Mouse (Mus musculus) frontal cortex, adult (tissue): ENCODE data around the gene Gorab.

Experiments used
- ATAC-seq: cut with Nextera tagmentation; 2 replicates; pipeline ENCODE4 v1.9.2; 2017; ENCODE audit warnings: mild to moderate bottlenecking, moderate library complexity, mixed read lengths; ENCODE audit not compliant: low TSS enrichment

Gene Gorab

DNA sequence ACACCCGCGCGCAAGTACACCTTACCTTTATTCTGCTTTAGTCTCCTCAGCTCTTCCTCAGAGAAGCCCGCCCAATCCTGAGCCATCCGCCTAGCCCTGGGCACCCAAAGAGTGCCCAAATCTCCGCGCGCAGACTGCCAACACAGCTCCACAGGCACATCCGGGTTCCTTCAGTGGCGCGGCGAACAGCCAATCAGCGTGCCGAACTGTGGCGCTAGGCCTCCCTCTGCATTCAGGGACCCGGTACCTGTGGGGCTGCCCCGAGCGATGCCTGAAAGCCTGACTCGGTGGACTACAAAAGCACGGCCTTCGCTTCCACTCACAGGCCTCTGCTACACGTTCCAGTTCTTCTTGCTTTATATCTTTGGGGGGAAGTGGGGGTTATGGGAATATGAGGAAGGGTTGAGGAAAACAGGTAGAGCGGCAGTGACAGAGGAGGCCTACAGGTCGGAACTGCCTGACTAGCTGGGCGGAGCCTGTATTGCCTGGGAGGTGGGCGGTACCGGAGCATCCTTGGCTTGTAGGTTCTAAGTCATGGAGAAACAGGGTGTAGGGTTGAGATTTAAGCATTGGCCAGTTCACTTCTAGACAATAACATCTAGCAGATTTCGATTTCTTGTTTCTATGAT lies at the start of gene Gorab:
TSS of gene Gorab (minus strand) at position 172 of the 629 bp plus-strand sequence.
- ATAC-seq = peak; percentile 100

DNA sequence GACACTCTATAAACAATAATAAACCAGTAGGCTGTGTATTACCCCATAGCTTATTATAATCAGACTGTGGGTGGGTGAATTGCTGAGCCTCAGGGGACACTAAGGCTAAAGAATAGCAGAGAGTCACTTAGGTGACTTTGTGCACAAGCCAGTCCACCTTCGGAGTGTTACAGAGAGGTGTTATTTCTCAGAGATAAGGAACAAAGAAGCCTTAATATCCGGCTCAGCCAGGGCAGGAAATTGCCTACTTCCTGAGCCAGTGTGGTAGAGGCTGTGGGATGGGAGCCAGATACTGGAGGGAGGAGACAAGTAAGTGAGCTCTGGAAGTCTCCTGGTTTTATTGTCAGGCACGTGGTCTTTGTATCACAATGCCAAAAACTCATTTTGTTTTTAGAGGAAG lies 40.4 kb upstream of the Gorab start:
- ATAC-seq = no peak

DNA sequence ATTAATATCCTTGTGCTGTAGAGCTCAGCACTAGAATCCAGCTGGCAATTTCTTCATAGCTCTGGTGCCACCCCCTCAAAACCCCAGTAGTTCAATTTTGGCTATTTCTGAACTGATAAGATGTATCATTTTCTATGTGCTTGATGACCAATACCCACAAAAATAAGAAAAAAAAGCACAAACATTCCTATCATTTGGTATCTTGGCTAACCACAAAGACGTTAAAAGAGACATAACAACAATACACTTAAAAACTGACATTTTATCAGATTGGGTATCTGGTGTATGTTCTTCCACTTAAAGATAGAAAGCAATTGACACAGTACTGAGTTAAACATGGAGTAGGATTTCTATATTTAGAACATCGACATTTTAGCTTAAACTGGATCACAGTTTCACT lies 35.5 kb upstream of the Gorab start:
- no peak for ATAC-seq

DNA sequence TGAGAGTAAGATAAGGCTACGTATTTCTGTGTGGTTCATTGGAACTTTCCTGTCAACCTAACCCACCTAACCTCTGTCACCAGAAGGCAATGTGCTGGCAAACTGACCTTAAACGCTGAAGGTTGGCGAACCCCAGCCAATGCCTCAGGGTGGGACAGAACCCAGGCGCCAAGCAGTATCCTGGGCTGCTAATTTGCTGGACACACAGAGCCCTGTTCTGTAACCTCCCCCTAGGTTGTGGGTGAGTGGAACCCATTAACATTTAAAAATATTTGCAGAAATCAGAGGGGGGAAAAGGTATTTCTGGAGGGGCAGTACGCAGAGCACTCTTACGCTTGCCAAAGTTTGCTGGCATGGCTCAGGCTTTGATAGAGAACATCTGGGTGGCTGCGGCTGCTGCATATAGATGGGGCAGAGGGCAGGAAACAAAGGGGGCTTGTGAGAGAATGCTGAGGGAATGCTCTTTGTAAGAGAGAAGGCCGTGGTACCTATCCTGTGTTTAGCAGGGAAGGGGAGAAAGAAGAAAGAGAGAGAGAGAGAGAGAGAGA lies 20.1 kb upstream of the Gorab start:
- no peak for ATAC-seq

DNA sequence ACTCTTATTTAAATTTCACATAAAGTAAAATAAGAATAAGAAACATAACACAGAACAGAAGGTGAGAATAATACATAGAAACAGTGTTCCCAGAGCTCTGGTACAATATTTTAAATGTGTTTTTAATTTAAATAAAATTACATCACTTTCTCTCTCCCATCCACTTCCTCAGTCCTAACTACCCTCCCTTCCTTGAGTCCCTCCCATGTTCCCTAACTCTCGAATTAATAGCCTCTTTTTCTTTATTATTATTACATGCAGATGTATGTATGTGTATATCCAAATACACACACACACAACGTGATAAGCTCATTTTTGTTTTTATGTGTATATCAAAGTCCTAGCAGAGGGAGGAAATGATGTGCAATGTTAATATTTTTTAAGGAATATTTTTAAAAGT lies 13.7 kb upstream of the Gorab start:
- no peak for ATAC-seq

DNA sequence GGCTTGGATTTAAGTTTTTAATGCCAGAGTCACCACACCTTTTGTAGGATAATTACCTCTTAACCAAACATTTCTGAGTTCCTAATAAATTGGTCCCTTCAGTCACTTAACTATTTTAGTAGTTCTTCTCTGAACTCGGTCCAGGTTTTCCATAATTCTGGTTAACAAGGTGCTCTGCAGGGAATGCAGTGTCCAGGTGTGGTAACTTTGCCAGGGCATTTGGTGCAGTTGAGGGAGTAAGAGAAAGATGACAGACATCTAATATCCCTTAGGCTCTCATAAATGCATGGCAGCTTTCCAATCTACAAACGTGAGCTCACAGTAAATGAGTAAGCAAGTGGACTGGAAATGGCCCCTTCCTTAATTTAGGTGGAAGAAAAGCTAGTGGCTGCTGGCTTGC lies 10.7 kb upstream of the Gorab start:
- no peak for ATAC-seq

DNA sequence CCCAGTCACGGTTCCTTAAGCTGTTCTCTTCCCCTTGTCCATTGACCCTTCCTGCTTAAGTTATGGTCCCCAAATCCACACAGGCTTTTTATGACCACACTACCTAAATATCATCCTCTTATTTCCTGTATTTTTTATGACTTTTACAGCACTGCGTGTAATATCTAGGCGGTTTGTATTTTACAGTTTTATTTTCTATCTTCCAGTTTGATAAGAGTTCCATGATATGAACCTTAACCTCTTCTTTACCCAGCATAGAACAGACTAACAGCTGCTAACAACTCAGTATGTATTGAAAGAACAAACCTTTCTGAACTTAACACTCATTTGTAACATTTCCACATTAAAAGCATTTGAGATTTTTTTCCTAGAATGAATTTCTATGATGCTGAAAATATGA lies 2.7 kb upstream of the Gorab start:
- no peak for ATAC-seq

DNA sequence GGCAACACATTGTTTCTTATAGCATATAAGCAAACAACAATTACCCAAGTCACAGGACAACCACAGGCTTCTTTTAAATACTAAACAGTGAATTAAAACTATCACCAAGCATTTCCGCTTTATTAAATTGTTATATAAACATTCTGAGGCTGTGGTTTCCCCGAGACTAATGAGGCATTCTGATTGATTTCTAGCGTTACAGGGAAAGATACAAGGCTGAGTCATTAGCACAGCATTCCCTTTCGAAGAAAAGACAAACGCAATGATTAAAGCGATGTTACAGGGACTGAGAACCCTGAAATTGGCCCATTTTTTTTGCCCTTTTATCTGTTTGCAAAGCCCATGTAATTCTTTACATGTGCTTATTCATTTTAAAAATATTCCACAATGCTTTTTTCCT lies 12.1 kb downstream of the Gorab start:
- ATAC-seq = no peak

DNA sequence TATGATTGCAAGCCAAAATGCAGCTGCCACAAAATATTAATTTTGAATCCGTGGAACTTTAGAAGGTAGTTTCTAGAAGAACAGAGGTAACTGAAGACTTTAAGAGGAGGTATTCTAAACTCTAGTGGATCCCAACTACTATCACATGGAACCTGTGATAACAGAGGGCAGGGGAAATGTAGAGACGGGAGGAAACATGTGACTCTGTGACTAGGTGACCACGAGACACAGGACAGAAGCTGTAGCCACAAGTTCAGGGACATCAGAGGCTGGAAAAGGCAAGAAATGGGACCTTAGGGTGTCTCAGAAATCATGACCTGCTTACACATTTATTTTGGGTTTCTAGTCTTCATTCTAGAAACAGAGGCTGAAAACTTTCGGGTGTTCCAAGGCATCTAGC lies 13.4 kb downstream of the Gorab start:
- no peak for ATAC-seq

DNA sequence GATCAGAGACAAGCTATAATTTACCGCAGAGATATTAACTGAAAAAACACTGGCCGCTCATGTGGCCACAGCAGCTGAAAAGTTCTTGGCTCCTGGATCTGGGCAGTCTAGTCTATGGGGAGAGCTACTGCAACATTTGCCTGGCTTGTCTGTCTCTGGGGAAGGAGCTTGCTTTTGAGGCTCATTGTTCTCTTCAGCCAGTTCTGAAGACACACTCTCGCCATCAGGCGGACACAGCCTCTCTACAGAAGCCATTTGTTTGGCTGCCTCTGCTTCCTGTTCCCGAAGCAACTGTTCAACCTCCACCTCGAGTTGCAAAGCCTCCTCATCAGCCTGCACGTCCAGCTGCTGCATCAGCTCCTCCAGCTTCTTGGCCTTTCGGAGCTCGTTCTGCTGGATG lies 17.3 kb downstream of the Gorab start:
- no peak for ATAC-seq

DNA sequence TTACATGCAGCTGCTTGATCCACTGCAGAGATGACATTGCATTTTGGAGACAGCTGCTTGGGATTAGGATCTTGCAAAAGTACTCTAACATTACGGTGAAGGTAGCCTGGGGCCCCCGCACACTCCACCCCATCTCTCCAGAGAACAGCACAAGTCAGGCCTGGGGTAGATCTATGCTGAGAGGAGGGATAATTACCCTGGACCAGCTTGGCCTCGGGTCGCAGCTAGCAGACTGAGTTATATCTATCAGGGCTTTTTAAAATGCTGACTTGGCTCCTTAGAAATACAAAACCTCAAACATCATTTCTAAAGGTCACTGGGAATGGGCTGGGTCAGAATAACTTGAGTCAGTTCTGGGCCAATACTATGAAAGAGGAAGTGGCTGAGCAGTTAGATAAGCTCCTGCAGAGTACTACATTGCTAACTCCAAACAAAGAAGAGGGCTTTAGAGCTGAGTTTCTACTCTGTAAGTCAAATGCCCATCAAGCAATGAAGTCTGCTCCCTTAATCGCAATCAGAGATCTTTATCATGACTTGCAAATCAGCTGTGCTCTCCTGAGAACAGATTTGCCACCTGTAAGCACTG lies 19.9 kb downstream of the Gorab start:
- no peak; the same call in 1 of the 2 replicates for ATAC-seq

DNA sequence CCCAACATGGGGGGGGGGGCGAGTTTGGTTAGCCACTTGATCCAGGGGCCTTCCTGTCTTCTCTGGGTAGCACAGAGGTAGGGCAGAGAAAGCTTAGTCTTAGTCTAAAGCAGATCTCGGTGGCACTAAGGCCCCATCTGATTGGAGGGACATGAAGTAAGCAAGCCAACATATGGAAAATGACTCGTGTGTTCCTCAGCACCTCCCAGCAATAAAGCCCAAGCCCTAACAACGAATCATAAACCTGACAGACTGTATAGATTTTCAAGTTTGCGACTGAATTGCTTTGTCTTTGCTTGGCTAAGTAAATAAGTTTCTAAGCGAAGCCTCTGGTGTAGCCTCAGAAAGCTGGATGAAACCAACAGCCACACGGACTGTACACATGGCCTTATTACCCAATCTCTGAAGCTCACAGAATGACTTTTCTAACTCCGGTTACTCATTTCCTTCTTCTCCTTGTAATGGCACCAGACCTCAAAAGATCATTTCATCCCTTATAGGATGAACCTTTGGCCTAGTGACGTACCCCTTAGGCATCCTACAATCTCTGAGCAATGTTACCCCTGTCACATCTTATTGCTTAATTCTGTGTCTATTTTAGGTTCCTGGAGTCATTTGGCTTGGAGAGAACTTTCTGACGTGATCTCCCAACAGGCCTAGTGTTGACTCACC lies 21.3 kb downstream of the Gorab start:
- no peak for ATAC-seq

DNA sequence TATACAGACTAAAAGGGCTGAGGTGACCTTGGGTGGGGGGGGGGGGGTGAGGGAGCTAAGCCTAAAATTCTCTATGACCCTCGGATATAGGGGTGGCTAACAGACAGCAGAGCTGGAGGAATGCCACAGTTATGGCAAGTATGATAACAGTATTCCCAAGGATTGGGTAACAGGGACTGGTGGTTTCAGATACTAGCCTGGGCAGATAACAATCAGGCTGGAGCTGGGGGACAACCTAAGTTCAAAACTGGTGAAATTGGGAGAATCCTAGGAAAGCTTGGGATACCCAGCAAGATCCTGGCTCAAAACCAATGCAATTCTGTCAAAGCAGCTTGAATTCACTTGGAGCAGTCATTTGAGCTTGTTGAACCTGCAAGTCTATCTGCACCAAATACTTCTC lies 22.9 kb downstream of the Gorab start:
- ATAC-seq = no peak

DNA sequence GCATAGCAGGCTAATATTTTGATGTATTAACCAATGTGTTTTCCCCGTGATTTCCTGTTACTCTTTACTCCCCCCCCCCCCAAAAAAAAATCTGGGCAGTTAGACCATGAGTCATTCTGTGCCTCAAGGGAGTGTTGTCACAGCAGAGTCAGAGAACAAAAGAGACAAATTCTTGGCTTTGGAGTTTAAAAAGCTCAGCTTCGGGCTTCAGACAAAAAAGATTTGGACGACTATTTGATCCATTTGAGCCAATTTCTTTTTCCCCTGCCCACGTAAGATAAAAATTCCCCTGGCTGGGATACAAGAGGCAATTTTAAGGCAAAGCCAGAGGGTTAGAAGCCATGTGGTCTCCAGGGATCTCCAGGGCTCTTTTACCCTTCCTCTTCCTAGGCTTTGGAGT lies 23.4 kb downstream of the Gorab start:
- no peak for ATAC-seq

DNA sequence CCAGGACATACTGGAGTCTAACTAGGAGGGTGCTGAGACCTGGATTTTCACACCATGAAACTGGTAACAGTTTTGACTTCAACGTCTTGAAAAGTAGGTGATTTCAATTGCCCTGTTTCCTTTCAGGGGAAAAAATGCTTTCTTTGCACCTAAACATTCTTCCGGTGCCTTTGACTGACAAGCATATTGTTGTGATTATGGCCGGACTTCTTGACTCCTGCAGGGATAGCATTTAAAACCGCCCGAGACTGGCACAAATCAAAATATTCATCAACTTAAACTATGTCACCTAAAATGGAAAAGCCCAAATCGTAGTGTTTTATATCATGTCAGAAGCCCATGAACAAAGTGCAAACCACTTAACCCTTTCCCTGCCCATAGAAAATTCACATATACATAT lies 25.5 kb downstream of the Gorab start:
- no peak for ATAC-seq

DNA sequence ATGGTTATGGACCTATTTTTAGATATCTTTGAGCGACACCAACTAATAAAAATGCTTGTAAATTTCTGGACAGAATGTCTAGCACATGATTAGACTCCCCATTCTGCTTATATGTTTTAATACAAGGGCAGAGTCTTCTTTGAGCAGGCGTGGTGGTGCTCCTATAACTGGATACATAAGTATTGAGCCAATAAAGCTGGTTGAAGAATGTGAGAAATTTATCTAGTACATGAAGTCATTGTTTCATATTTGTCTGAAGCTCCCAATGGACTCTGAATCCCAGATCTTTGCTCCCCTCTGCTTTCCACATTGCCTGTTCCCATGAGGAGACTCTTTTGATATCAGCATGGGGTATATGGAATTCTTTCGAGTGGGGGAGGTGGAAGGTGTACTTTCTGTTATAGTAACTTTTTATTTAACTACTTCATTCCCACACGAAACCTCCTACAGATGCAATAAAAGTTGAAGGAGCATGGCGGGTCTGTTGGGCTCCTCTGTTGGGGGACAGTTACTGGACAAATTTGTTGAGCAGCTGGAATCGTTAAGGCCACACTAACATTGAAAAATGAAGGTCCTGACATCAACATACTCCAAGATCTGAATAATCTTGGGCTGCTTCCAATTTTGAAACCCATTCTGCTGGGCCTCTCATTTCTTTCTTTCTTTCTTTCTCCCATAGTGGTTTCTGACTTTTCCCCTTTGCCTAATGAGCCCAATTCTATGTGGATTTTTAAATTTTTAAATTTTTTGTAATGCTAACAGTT lies 26.5 kb downstream of the Gorab start:
- ATAC-seq = no peak

DNA sequence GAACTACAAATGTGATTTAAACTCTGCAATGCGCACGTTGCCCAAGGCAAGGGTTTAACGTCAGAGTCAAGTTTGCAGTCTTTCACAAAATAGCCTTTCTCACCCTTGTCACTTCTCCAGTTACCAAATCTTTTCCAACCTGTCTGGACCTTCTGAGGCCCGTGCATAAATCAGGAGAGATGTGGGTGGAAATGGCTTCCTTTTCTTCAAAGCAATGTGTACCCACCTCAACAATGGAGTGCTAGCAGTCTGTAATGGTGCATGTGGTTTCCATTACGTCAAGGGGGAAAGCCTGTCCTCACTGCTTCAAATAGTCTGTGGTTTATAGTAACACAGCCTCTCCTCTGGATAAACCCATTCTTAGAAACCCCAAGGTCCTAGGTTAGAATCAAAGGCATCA lies 29.0 kb downstream of the Gorab start:
- ATAC-seq = no peak

DNA sequence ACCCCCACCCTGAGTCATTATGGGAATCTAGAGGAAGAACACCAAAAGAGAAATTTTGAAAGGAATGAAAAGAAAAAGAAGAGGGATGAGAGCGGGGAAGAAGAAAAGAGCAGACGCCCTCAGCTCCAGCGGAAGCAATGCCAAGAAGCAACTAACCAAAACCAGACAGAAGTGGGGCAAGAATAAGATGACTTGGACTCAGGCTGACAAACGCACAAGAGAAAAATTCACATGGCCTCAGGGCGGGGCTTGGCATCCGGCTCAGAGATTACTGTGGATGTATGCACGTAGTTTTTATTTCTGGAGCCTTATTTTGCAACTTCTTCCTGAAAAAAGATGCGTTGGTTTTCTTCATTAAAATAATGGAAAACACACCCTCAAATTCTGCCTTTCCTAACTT lies 41.3 kb downstream of the Gorab start:
- peak; percentile 68 for ATAC-seq

DNA sequence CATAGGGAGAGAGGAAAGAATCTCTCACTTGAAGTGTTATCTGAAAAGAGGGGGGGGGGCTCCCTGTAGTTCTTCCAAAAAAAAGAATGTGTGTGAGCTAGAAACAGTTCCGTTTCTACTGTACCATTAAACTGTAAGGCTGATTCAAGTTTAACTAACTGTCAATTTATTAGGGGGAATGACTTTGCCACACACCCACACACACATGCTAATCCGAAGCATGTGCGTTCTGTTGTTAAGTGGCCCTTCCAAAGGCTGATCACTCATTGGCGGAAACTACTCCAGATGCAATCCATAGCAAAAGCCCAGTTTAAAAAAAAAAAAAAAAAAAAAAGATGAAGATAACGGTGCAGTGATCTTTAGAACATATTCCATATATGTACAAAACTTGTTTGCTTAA lies 42.1 kb downstream of the Gorab start:
- ATAC-seq = no peak

DNA sequence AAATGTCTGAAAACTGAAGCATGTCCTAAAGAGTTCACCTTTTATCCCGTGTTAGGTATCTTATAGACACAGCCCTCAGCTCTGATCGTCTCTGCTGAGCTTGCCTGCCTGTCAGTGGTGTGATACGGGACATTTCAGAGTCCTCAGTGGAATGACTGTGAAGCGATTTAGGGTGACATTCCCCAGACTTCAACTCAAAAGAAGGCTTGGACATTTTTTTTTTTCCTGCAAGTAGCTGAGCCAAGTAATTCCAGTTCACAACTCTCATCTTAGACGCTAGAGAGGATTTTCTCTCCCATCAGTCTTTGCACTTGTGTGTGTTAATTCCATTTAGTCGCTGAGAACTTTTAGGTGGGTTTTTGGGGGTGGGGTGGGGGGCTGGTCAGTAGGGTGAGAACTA lies 42.7 kb downstream of the Gorab start:
- no peak for ATAC-seq

DNA sequence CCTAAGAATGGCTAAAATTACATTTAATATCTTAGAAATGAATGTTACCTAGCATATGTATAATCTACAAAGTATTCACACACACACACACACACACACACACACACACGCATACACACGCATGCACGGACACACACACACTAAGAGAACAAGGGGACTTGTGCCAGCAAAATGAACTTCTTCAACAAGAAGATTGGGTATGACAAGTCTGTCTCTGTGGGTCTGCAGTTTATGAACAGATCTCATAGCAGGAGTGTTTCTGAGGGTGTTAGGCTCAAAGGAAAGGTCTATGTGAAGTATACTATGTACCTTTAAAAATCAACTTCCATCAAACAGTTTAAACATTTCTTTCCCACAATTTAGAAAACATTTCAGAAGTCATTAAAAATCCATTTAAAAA lies 43.9 kb downstream of the Gorab start:
- no peak for ATAC-seq

DNA sequence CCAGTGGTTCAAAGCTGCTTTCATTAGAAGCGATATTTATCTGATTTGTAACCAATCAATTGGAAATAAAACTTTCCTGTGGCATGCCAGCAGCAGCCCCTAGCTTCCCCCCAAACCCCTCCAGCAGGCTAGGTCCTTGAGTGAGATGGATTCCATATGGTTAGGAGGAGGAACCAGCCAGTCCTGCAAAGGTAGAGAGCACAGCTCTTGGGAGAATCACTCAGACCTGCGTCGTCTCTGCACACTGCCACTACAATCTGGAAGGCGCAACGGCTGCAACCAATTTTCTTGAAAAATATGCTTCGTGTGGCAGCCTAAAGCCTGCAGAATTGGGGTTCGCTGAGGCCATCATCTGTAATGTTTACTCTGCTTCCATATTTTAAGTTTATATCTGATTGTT lies 45.3 kb downstream of the Gorab start:
- ATAC-seq = no peak

DNA sequence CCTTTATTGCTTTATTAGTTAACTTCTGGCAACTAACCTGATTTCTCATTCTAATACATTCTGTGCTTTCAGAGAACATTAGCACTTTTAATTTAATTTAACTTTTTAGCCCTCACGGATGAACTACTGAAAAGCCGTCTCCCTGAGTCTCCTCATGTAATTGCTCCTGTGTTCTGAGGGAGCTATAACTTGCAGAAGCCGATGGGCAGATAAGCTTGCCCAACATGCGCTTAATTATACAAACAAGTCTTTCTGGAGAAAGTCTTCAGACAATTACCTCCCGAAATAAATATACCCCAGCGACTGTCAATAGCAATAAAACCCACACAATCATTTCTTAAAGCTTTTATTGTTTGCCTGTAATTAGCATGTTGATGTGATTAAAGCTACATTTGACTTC lies 45.7 kb downstream of the Gorab start:
- ATAC-seq = no peak
